Mouse (Mus musculus) olfactory bulb, adult 2 months (tissue): ENCODE results near the gene Galntl6.
"Not testable (repeated sequence)": the region's sequence is repeated elsewhere in the genome, so short reads cannot be mapped to it uniquely, and the experiment has no call there.

ENCODE experiments used
- CTCF ChIP-seq: fragments of 200-500 bp; IDR thresholded peaks from 2 replicates; pipeline ENCODE4 v1.5.1; 2012; ENCODE audit warnings: low read depth, mild to moderate bottlenecking, low read length, moderate library complexity; ENCODE audit not compliant: insufficient read depth
- POLR2A ChIP-seq: fragments of 200-500 bp; IDR thresholded peaks from 2 replicates; pipeline ENCODE4 v1.6.1; 2012; ENCODE audit warnings: mild to moderate bottlenecking, low read depth, low read length, moderate library complexity; ENCODE audit not compliant: insufficient read depth

- not testable (repeated sequence) for TF ChIP-seq CTCF, POLR2A
Observed at GRCm38 (mm10) chr8:58463342-58463741, 449.1 kb downstream of the Galntl6 start.
